Mouse (Mus musculus): Measurements from ENCODE around the gene S1pr3.

The S1pr3 gene

GRCm38 (mm10) chr13:51407541-51408217 is 760 bp upstream of the S1pr3 start:
- DNase-seq = no peak

GRCm38 (mm10) chr13:51409936-51410481 is 1.6 kb downstream of the S1pr3 start:
- no peak for DNase-seq

- DNase-seq = no peak
These were observed 2.8 kb downstream of the S1pr3 start for GRCm38 (mm10) chr13:51411243-51411642.

GRCm38 (mm10) chr13:51411696-51412430 is 3.4 kb downstream of the S1pr3 start:
- DNase-seq = no peak

- peak in 1 of 2 experiments; percentile 61 for DNase-seq
These were observed 5.0 kb downstream of the S1pr3 start for GRCm38 (mm10) chr13:51413461-51413860.

GRCm38 (mm10) chr13:51416727-51417126 is 8.3 kb downstream of the S1pr3 start:
- DNase-seq = no peak

GRCm38 (mm10) chr13:51417796-51418195 is 9.4 kb downstream of the S1pr3 start:
- peak; percentile 40 to 68 for DNase-seq

GRCm38 (mm10) chr13:51418268-51418941 is 10.0 kb downstream of the S1pr3 start:
- DNase-seq = peak; percentile 91 to 97

- no peak for DNase-seq
These were observed 10.6 kb downstream of the S1pr3 start for GRCm38 (mm10) chr13:51418942-51419451.

- no peak for DNase-seq
These were observed 11.1 kb downstream of the S1pr3 start for GRCm38 (mm10) chr13:51419501-51419900.

- DNase-seq = no peak
These were observed 12.4 kb downstream of the S1pr3 start for GRCm38 (mm10) chr13:51420861-51421260.

- no peak for DNase-seq
These were observed 15.2 kb downstream of the S1pr3 start for GRCm38 (mm10) chr13:51423647-51424046.

GRCm38 (mm10) chr13:51424647-51425046 is 16.2 kb downstream of the S1pr3 start:
- DNase-seq = peak; percentile 82 to 89

GRCm38 (mm10) chr13:51425662-51426443 is 17.4 kb downstream of the S1pr3 start:
- no peak for DNase-seq

- DNase-seq = no peak
These were observed 24.9 kb downstream of the S1pr3 start for GRCm38 (mm10) chr13:51433371-51433770.

- no peak for DNase-seq
These were observed 26.0 kb downstream of the S1pr3 start for GRCm38 (mm10) chr13:51434460-51434859.

- DNase-seq = peak; percentile 57 to 71
These were observed 26.7 kb downstream of the S1pr3 start for GRCm38 (mm10) chr13:51435146-51435545.

- DNase-seq = no peak
These were observed 29.0 kb downstream of the S1pr3 start for GRCm38 (mm10) chr13:51437105-51438085.

- DNase-seq = no peak
These were observed 34.5 kb downstream of the S1pr3 start for GRCm38 (mm10) chr13:51442922-51443321.

- DNase-seq = no peak
These were observed 38.1 kb downstream of the S1pr3 start for GRCm38 (mm10) chr13:51446550-51446949.

Data from kidney, postnatal 25 days (tissue).